Mouse (Mus musculus) kidney, embryonic 14.5 days (tissue): Measurements from ENCODE around the gene Wipf3. TPM values are rescaled to one million over a fixed set of nuclear protein-coding genes. Genes with fewer than 3 reads are reported as not detected.

Experiments
- ATAC-seq: fragments of 200-750 bp; cut with Nextera tagmentation; 2 replicates; pipeline ENCODE4 v1.8.0; 2017; ENCODE audit warnings: moderate number of reproducible peaks, mild to moderate bottlenecking, moderate TSS enrichment, moderate library complexity; ENCODE audit not compliant: low FRiP score, low TSS enrichment
- H3K27ac ChIP-seq: fragments of 300-500 bp; sonication (generic); 2 replicates; pipeline ENCODE4 v1.5.1; 2014; ENCODE audit warnings: low read depth, mild to moderate bottlenecking, low read length, moderate library complexity, mixed read lengths
- H3K27me3 ChIP-seq: fragments of 300-500 bp; sonication (generic); 2 replicates; pipeline ENCODE4 v1.6.1; 2014; ENCODE audit warnings: mild to moderate bottlenecking, low read length; ENCODE audit not compliant: control insufficient read depth, insufficient read depth
- H3K36me3 ChIP-seq: fragments of 300-500 bp; sonication (generic); 2 replicates; pipeline ENCODE4 v1.6.1; 2014; ENCODE audit warnings: low read length, mixed read lengths; ENCODE audit not compliant: control insufficient read depth, insufficient read depth
- H3K4me1 ChIP-seq: fragments of 300-500 bp; sonication (generic); 2 replicates; pipeline ENCODE4 v1.6.1; 2014; ENCODE audit warnings: low read length, mixed read lengths; ENCODE audit not compliant: control insufficient read depth, insufficient read depth
- H3K4me2 ChIP-seq: fragments of 300-500 bp; sonication (generic); replicated peaks from 2 replicates; pipeline ENCODE4 v1.6.1; 2014; ENCODE audit warnings: low read depth, mild to moderate bottlenecking, low read length
- H3K4me3 ChIP-seq: fragments of 300-500 bp; sonication (generic); 2 replicates; pipeline ENCODE4 v1.5.1; 2014; ENCODE audit warnings: mild to moderate bottlenecking, low read length
- H3K9ac ChIP-seq: fragments of 300-500 bp; sonication (generic); 2 replicates; pipeline ENCODE4 v1.6.1; 2014; ENCODE audit warnings: low read depth, mild to moderate bottlenecking, low read length, moderate library complexity
- H3K9me3 ChIP-seq: fragments of 300-500 bp; sonication (generic); 2 replicates; pipeline ENCODE4 v1.6.1; 2016; ENCODE audit warnings: low read length; ENCODE audit not compliant: control insufficient read depth
- WGBS: fragments of 180-500 bp; shearing (Covaris S2); extraction: QIAGEN DNeasy Blood & Tissue Kit; methylation state at CpG from one replicate; pipeline ENCODE4 v1.1.7; 2014; 5-methylcytosine and 5-hydroxymethylcytosine counted together
- polyA plus RNA-seq: library from polyadenylated mRNA; unstranded; fragments of >200 nt; fragmentation: Nextera tagmentation; extraction: Ambion mirVana; gene quantifications from 2 replicates; pipeline ENCODE4 v1.2.1, GENCODE M21; 2014

Gene Wipf3
- polyA plus RNA-seq, 1 experiment from 2014 or later = 2.7 TPM

DNA sequence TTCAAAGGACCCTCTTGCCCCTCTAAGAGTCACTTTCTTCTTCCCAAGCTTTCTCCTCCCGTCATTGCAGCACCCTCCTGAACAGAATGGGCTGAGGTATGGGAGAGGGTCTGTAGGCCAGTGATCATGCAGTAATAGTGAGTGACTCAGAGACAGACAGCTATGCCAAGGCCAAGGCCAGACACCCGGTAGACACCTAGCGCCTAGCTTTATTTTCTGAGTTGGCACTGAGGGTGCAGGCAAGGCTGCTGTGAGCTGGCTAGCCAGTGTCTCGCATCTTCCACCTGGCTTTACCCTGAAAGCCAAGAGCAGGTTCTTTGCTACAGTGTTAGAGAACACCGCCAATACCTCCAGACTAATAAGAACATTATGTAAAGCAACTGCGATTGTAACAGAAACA is 33.4 kb downstream of the Wipf3 start:
- Histone ChIP-seq H3K36me3 (no peaks in the 10 kb centered on the region), H3K9me3 (no peaks in the 10 kb centered on the region), H3K4me2 (no peak overlapping the region), H3K9ac (no peak overlapping the region), H3K4me3 (no peak overlapping the region), H3K27ac (no peak overlapping the region), H3K4me1 (no peaks in the 10 kb centered on the region), H3K27me3 (no peaks in the 10 kb centered on the region)
- WGBS = 88% methylated on average over 6 of the region's 6 CpGs
- no peak for ATAC-seq

DNA sequence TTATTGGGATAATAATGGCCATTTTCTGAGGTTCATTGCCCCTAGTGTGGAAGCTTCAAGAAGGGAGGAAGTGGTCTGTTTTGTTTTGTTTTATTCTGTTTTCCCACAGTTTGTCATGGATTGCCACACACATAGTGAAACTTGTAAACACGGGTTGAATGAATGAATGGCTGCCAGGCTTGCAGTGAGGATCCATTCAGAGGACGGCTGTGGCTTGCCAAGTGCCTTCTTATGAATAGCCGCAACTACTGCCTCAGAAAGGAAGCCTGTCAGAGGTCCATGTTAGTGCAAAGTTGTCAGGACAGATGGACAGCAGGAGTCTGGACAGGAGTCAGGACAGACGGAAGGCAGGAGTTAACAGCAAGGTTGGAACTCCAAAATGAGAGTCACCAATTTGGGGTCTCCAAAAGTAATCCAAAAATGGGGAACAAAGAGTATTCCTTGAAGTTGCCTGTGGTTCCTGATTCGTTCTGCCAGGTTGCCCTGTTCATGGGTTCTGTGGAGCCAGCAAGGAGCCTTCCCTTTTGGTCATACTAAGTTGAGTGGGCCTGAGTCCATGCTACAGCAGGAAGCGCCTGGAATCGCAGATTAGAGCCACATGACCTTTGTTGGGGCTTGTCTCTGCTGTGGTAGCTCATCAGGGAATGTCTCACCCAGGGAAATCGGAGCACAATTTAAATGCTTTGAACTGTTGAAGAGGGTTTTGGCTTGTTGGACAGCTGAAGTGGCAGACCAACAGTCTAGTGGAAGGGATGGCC is 34.5 kb downstream of the Wipf3 start:
- H3K9ac ChIP-seq = no peak overlapping the region
- no peaks in the 10 kb centered on the region for H3K36me3 ChIP-seq
- no peak overlapping the region for H3K4me2 ChIP-seq
- no peaks in the 10 kb centered on the region for H3K27me3 ChIP-seq
- no peak for ATAC-seq
- no peak overlapping the region for H3K27ac ChIP-seq
- no peak overlapping the region for H3K4me3 ChIP-seq
- no peaks in the 10 kb centered on the region for H3K9me3 ChIP-seq
- no peaks in the 10 kb centered on the region for H3K4me1 ChIP-seq
- WGBS = 70% methylated on average over 8 of the region's 8 CpGs

DNA sequence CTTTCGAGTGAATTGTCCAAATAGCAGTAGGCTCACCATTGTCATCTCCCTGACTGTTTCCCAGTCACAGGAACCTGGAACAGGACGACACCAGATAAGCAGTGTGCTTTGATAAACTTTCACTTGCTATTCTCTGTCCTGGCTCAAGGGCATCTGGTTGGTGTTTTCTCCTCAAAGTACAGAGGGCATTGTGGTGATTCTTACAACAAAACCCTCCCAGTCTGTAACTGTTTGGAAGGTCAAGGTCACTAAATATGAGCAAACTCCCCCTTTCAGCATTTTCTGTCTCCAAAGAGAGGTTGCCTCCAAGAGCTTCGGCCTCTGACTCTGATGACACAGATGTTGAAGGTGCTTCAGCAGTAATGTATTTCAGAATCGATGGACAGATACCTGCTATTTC is 35.5 kb downstream of the Wipf3 start:
- Histone ChIP-seq H3K4me1 (no peaks in the 10 kb centered on the region), H3K27ac (no peak overlapping the region), H3K4me2 (no peak overlapping the region), H3K36me3 (no peaks in the 10 kb centered on the region), H3K9me3 (no peaks in the 10 kb centered on the region), H3K27me3 (no peaks in the 10 kb centered on the region), H3K9ac (no peak overlapping the region), H3K4me3 (no peak overlapping the region)
- 85% methylated on average over 4 of the region's 4 CpGs for WGBS
- ATAC-seq = no peak

DNA sequence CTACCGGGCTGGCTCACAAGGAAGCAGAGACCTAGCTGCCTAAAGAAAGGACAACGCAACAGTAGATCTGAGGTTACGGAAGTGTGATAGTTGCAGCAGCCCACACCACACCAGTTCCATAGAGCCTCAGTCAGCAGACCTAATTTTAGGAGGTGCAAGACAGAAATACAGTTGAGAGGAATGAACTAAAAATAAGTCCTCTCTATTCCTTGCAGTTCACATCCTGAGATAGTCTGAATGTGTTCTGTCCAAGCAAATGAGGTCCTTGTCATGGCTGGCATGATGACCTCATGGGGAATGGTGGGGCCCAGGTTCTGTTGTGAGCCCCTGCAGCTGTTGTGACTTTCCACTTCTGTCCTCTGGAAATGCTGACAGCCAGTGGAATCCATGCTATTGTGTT is 38.0 kb downstream of the Wipf3 start:
- H3K4me2 ChIP-seq = no peak overlapping the region
- H3K36me3 ChIP-seq = no peaks in the 10 kb centered on the region
- no peak overlapping the region for H3K4me3 ChIP-seq
- H3K9ac ChIP-seq = no peak overlapping the region
- H3K27me3 ChIP-seq = no peaks in the 10 kb centered on the region
- no peak overlapping the region for H3K27ac ChIP-seq
- no peaks in the 10 kb centered on the region for H3K4me1 ChIP-seq
- 87% methylated on average over 3 of the region's 3 CpGs for WGBS
- ATAC-seq = no peak
- no peaks in the 10 kb centered on the region for H3K9me3 ChIP-seq

DNA sequence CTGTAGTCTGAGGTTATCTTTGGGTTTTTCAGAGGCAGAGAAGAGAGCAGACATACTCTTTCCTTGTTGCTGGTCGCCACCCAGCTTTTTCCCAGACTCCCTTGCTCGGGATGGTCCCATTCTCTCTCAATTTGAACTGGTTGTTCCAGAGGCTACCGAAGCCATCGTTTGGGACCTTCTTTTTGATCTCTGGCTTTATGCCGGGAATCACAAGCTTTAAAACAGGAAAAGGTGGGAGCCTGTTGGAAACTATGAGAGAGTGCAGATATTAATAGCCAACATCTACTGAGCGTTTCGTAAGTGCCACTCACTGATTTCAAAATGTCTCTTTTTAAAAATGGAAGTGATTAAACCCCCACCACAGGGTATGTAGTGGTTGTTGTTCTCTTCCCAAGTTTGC is 42.5 kb downstream of the Wipf3 start:
- no peak for ATAC-seq
- H3K27ac ChIP-seq = no peak overlapping the region
- H3K4me2 ChIP-seq = no peak overlapping the region
- no peaks in the 10 kb centered on the region for H3K4me1 ChIP-seq
- H3K36me3 ChIP-seq = no peaks in the 10 kb centered on the region
- no peak overlapping the region for H3K4me3 ChIP-seq
- H3K27me3 ChIP-seq = no peaks in the 10 kb centered on the region
- H3K9me3 ChIP-seq = no peaks in the 10 kb centered on the region
- H3K9ac ChIP-seq = no peak overlapping the region
- 71% methylated on average over 7 of the region's 7 CpGs for WGBS

DNA sequence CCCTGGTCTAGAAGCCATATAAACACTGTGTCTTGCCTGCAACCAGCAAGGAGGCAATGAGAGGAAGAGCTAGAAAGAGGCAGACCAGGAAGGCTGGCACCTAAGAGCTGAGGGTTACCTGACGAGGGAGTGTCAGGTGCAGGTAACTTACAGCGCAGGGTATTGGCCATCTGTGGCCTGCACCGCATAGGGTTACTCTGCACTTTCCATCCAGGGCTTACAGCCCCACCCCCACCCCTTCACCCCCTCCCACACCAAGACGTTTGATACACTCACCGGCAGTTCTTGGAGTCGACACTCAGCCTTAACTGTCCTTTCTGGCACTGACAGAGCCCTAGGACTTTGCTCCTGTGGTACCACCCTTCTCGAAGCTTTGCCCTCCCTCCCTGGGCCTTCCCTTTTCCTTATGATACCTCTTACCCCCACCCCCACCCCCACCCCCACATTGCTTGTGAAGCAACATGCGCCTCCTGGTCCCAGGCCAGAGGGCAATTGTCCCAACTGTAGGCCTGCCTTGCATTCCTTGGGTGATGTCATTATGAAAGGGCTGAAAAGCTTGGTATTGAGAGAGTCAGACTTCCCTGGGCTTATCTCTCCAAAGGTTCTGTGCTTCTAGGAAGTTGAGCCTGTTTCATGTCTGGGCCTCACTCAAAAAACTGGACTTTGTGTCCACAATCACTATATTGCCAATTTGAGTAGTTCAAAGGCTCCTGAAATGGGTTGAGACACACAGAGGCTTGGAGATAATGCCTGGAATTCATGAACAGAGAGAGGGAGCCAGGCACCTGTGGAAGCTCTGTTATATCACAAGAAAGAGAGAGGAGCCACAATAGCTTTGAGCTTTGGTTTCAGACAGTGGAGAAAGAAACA is 43.7 kb downstream of the Wipf3 start:
- Histone ChIP-seq H3K27ac (no peak overlapping the region), H3K4me1 (no peaks in the 10 kb centered on the region), H3K36me3 (no peaks in the 10 kb centered on the region), H3K4me3 (no peak overlapping the region), H3K9me3 (no peaks in the 10 kb centered on the region), H3K9ac (no peak overlapping the region), H3K27me3 (no peaks in the 10 kb centered on the region), H3K4me2 (no peak overlapping the region)
- ATAC-seq = no peak
- 55% methylated on average over 8 of the region's 8 CpGs for WGBS

DNA sequence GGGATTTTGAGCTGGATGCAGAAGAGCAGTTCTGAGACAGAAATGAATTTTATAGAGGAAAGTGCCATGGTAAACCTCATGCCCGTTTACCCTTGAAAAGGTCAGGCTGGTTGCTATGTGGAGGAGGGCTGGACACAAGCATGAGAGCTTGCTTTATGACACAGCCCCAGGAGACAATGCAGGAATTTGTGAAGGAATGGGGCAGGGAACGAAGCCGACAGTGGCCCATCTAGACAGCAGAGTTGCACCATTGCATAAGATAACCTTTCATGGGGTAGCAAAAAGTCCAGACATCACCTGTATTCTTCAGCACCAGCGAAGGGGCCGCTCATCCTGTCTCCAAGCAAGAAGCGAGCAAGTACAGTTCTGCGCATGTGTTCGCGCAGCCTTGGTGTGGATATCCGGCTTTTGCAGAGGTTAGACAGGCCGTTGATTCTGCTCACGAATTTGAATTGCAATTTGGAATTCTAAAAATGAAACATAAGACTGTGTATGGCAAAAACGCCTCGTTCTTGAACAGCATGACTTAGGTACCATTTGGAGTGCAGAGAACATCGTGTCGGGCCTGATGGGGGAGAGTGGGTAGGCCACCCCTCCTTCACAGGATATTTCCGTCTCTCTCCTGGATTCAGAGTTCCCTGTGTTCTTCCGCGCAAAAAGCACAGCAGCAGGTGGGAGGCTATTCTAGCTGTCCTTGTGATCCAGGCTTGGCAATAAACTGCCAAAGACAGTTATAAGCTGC is 46.7 kb downstream of the Wipf3 start:
- ATAC-seq = no peak
- Histone ChIP-seq H3K4me3 (no peak overlapping the region), H3K9me3 (no peaks in the 10 kb centered on the region), H3K4me1 (no peaks in the 10 kb centered on the region), H3K27ac (no peak overlapping the region), H3K27me3 (no peaks in the 10 kb centered on the region), H3K4me2 (no peak overlapping the region), H3K36me3 (no peaks in the 10 kb centered on the region), H3K9ac (no peak overlapping the region)
- 74% methylated on average over 19 of the region's 19 CpGs for WGBS

DNA sequence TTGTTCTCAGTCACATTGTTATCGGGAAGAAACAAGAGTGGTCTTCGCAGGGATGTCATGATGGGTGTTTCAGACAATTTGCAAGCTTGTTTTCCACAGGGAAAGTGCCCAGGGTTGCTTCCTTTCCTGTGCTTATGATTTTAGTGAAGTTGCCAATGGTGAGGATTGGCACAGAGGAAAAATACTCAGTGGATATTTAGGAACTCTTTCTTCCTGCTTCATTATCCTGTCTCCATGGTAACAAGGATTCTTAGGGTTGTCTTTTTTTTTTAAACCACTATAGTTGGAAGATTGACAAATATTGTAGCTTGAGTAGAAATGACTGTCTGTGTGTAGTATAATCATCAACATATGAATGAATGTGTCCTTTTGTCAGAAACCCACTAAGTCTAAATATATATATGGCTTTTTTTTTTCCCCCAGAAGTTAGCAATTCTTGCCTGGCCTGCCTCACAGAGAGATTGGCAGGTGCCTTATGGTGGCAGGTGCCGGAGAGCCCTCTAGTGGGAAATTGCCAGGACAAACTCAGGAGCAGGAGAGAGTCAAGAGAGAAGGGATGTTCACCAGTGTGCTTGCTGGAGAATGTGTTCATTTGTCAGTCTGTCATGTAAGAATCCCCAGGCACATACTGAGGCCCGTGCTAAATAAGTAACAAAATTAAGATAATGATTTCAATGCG is 49.4 kb downstream of the Wipf3 start:
- no peak for ATAC-seq
- no peak overlapping the region for H3K27ac ChIP-seq
- H3K9ac ChIP-seq = no peak overlapping the region
- no peak overlapping the region for H3K4me2 ChIP-seq
- no peaks in the 10 kb centered on the region for H3K4me1 ChIP-seq
- H3K4me3 ChIP-seq = no peak overlapping the region
- no peaks in the 10 kb centered on the region for H3K36me3 ChIP-seq
- 79% methylated on average over 5 of the region's 5 CpGs for WGBS
- H3K27me3 ChIP-seq = no peaks in the 10 kb centered on the region
- no peaks in the 10 kb centered on the region for H3K9me3 ChIP-seq
